ENCODE assay signal across 11 mouse cellular contexts in genomic region chr5:28500792-28501439, GRCm38 (mm10). TPM values are rescaled to one million over a fixed set of nuclear protein-coding genes. Genes with fewer than 3 reads are reported as not detected.
DNase-seq lines count a peak whose midpoint lies in the region; ATAC-seq and TF ChIP-seq lines count a peak whose summit lies in the region.
"Had no signal": no experiment of that assay in that cellular context is flagged by ENCODE, and none has a peak within 500 bp of the region (broad histone marks: within the 10 kb centered on the region; RNA-seq: fewer than 3 reads in every experiment).

No protein-coding gene starts in this region.

- H3K4me3 ChIP-seq in limb, embryonic 11.5 days (ENCODE audit: low read depth, low read length) = no peak overlapping the region
- no peak overlapping the region for H3K4me3 ChIP-seq in limb, embryonic 10.5 days
- H3K4me3 ChIP-seq in liver, adult 2 months (ENCODE audit: insufficient read depth, low read depth, low read length) = no peak overlapping the region
- H3K4me3 ChIP-seq: hindbrain, embryonic 10.5 days had no signal

- peak; percentile 39; the same call in 1 of the 2 replicates for ATAC-seq in limb, embryonic 11.5 days (ENCODE audit: insufficient number of reproducible peaks, low FRiP score, low TSS enrichment, low read depth)
- ATAC-seq in megakaryocyte progenitor cell, adult 5-6 weeks (replicated peaks; ENCODE audit: poor library complexity) = no peak

- no peak for TF ChIP-seq POLR2A in liver, adult 2 months (IDR thresholded peaks at IDR 0.05; ENCODE audit: extremely low read depth, insufficient read depth, low read length)

- H3K27ac ChIP-seq in limb, embryonic 11.5 days (replicated peaks; ENCODE audit: low read depth, low read length) = no peak overlapping the region
- H3K27ac ChIP-seq in limb, embryonic 10.5 days = no peak overlapping the region
- no peak overlapping the region for H3K27ac ChIP-seq in liver, adult 2 months (replicated peaks; ENCODE audit: insufficient read depth, low read depth, low read length)
- H3K27ac ChIP-seq: hindbrain, embryonic 10.5 days had no signal

- H3K4me2 ChIP-seq in limb, embryonic 11.5 days (ENCODE audit: low read depth, severe bottlenecking) = no peak overlapping the region

- no peaks in the 10 kb centered on the region for H3K27me3 ChIP-seq in limb, embryonic 11.5 days (ENCODE audit: control insufficient read depth, insufficient read depth, low read length)
- H3K27me3 ChIP-seq in limb, embryonic 10.5 days (ENCODE audit: low read depth, poor library complexity, severe bottlenecking) = no peaks in the 10 kb centered on the region
- H3K27me3 ChIP-seq in liver, adult 2 months (ENCODE audit: control insufficient read depth, insufficient read depth, low read length) = no peaks in the 10 kb centered on the region

- WGBS in limb, embryonic 11.5 days = 76% methylated on average over 4 of the region's 4 CpGs
- 71% methylated on average over 4 of the region's 4 CpGs for whole genome bisulfite sequencing in limb, embryonic 10.5 days
- 27% methylated on average over 4 of the region's 4 CpGs for WGBS in liver, adult 2 months

- TF ChIP-seq CTCF in liver, adult 2 months (IDR thresholded peaks at IDR 0.05; ENCODE audit: low read depth, low read length) = no peak

- H3K9ac ChIP-seq in limb, embryonic 11.5 days (ENCODE audit: low read length) = no peak overlapping the region
- no peak overlapping the region for H3K9ac ChIP-seq in liver, adult 2 months (ENCODE audit: low read depth, low read length)

- H3K9me3 ChIP-seq in limb, embryonic 11.5 days (ENCODE audit: control insufficient read depth, low read length) = no peaks in the 10 kb centered on the region
- no peaks in the 10 kb centered on the region for H3K9me3 ChIP-seq in limb, embryonic 10.5 days (replicated peaks)
- H3K9me3 ChIP-seq: hindbrain, embryonic 10.5 days had no signal

- DNase-seq in limb, embryonic 11.5 days (ENCODE audit: low spot score) = no peak
- no peak for DNase-seq in limb, embryonic 10.5 days (ENCODE audit: low spot score)
- peak; percentile 68 for DNase-seq in liver, adult 2 months (ENCODE audit: extremely low read depth, low read depth, low spot score)
- DNase-seq in lung, postnatal 36 days = peak; percentile 89
- no peak for DNase-seq in B cell, adult 2 months
- DNase-seq in layer of hippocampus, adult 11-12 months (ENCODE audit: low spot score) = no peak
- DNase-seq in natural killer cell, adult 2 months (ENCODE audit: low spot score in 2 of 2) = no peak
- DNase-seq: gastrocnemius, postnatal 10 days; layer of hippocampus, postnatal 36 days had no signal

- no peaks in the 10 kb centered on the region for H3K36me3 ChIP-seq in limb, embryonic 11.5 days (ENCODE audit: control insufficient read depth, insufficient read depth, low read length)
- H3K36me3 ChIP-seq in limb, embryonic 10.5 days = no peaks in the 10 kb centered on the region
- H3K36me3 ChIP-seq in liver, adult 2 months (ENCODE audit: control insufficient read depth, insufficient read depth, low read length) = no peaks in the 10 kb centered on the region
- H3K36me3 ChIP-seq: hindbrain, embryonic 10.5 days had no signal

- H3K4me1 ChIP-seq in limb, embryonic 11.5 days (ENCODE audit: control insufficient read depth, insufficient read depth, low read length) = no peaks in the 10 kb centered on the region
- H3K4me1 ChIP-seq in limb, embryonic 10.5 days = no peaks in the 10 kb centered on the region
- H3K4me1 ChIP-seq in liver, adult 2 months (ENCODE audit: control insufficient read depth, insufficient read depth, low read length) = peaks cover 4% of the 10 kb centered on the region; the same call in 1 of the 2 replicates
- H3K4me1 ChIP-seq: hindbrain, embryonic 10.5 days had no signal

- H3K79me2 ChIP-seq in liver, adult 2 months (ENCODE audit: control insufficient read depth, insufficient read depth, low read length) = no peaks in the 10 kb centered on the region

RNA-seq across cellular contexts. Expression of gene Shh, which starts 33.9 kb away (rescaled TPM):
- polyA plus RNA-seq in limb, embryonic 11.5 days (2014; fragmentation: Nextera tagmentation; extraction: Ambion mirVana) = 1.2 and 1.3 TPM in 2 replicates
- 0.80 and 1.2 TPM in 2 replicates for polyA plus RNA-seq in limb, embryonic 10.5 days (2016; fragmentation: Nextera tagmentation; extraction: Ambion mirVana)
- 0.28 TPM in 1 of 2 replicates, not detected in the other for total RNA-seq in liver, adult 2 months (2014; rRNA removed)
- 0.02 and 0.05 TPM in 2 replicates for polyA plus RNA-seq in liver, adult 2 months (2012; rRNA removed)
- not detected in 2 replicates for total RNA-seq in megakaryocyte progenitor cell, adult 5-6 weeks (2015)
- not detected in 2 replicates for total RNA-seq in megakaryocyte progenitor cell, adult 5-6 weeks (2017)
- total RNA-seq: gastrocnemius, postnatal 10 days had no signal

Comparison
In these comparisons a context has a peak if more than half of its experiments do, and no peak if none do; other contexts are left out.
1. DNase-seq: peak in liver, adult 2 months (single experiment) and lung, postnatal 36 days (single experiment); none in limb, embryonic 11.5 days (single experiment), limb, embryonic 10.5 days (single experiment), B cell, adult 2 months (0 of 2), layer of hippocampus, adult 11-12 months (single experiment) and natural killer cell, adult 2 months (0 of 2).